Mouse (Mus musculus): ENCODE results near the gene Qsox2. TPM values are rescaled to one million over a fixed set of nuclear protein-coding genes. Genes with fewer than 3 reads are reported as not detected.
A peak's percentile ranks its signal among the peaks of the same experiment; 100 is the strongest.

Gene Qsox2
- polyA plus RNA-seq (2015; fragmentation: Nextera tagmentation; extraction: Ambion mirVana), result 23.8 and 25.1 TPM in 2 replicates

GRCm38 (mm10) chr2:26237290-26237782 lies at the start of gene Qsox2:
TSS of gene Qsox2 (minus strand) at chr2:26237525.
- Histone ChIP-seq H3K27me3 (replicated peaks; ENCODE audit: control insufficient read depth, insufficient read depth, low read length) (no peaks in the 10 kb centered on the region), H3K9ac (ENCODE audit: low read depth, low read length) (peak within 1 kb of the TSS; percentile 92), H3K4me1 (ENCODE audit: control insufficient read depth, insufficient read depth, low read length) (peaks cover 34% of the 10 kb centered on the region), H3K4me3 (ENCODE audit: low read length) (peak within 1 kb of the TSS; percentile 85), H3K9me3 (ENCODE audit: control insufficient read depth, low read length) (no peaks in the 10 kb centered on the region), H3K27ac (ENCODE audit: low read length) (peak within 1 kb of the TSS; percentile 84), H3K4me2 (ENCODE audit: low read depth, low read length) (peak within 1 kb of the TSS; percentile 85), H3K36me3 (ENCODE audit: control insufficient read depth, insufficient read depth, low read length) (no peaks in the 10 kb centered on the region)
- peak; percentile 79 for ATAC-seq
- 1% methylated on average over 36 of the region's 36 CpGs for WGBS

DNA sequence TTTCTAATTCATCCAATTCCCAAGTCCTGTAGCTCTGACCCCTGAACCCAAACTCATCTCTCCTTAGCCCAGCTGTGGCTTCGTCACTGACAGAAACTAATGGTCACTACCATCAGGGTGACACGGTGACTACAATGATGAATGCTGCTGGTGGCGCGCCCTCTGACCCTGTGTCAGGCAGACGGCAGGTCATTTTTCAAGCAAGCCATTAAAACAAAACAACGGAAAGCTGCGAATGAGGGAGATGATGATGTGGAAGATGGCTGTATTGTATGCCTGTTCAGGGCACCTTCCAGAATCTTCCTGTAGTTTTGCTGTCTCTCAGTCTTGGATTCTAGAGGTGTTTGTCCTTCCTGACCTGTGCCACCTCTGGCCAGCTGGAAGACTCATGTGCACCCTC lies 49.1 kb upstream of the Qsox2 start:
- no peak overlapping the region for H3K4me2 ChIP-seq (ENCODE audit: low read depth, low read length)
- H3K36me3 ChIP-seq (ENCODE audit: control insufficient read depth, insufficient read depth, low read length), result no peaks in the 10 kb centered on the region
- no peak for ATAC-seq
- no peaks in the 10 kb centered on the region for H3K27me3 ChIP-seq (replicated peaks; ENCODE audit: control insufficient read depth, insufficient read depth, low read length)
- no peak overlapping the region for H3K27ac ChIP-seq (ENCODE audit: low read length)
- H3K4me3 ChIP-seq (ENCODE audit: low read length), result no peak overlapping the region
- H3K9me3 ChIP-seq (ENCODE audit: control insufficient read depth, low read length), result no peaks in the 10 kb centered on the region
- 48% methylated on average over 7 of the region's 7 CpGs for WGBS
- no peaks in the 10 kb centered on the region for H3K4me1 ChIP-seq (ENCODE audit: control insufficient read depth, insufficient read depth, low read length)
- no peak overlapping the region for H3K9ac ChIP-seq (ENCODE audit: low read depth, low read length)

GRCm38 (mm10) chr2:26285804-26286203 lies 48.5 kb upstream of the Qsox2 start:
- WGBS, result 66% methylated on average over 7 of the region's 7 CpGs
- H3K36me3 ChIP-seq (ENCODE audit: control insufficient read depth, insufficient read depth, low read length), result no peaks in the 10 kb centered on the region
- H3K4me2 ChIP-seq (ENCODE audit: low read depth, low read length), result no peak overlapping the region
- ATAC-seq, result no peak; the same call in 1 of the 2 replicates
- H3K9me3 ChIP-seq (ENCODE audit: control insufficient read depth, low read length), result no peaks in the 10 kb centered on the region
- H3K4me1 ChIP-seq (ENCODE audit: control insufficient read depth, insufficient read depth, low read length), result no peaks in the 10 kb centered on the region
- no peaks in the 10 kb centered on the region for H3K27me3 ChIP-seq (replicated peaks; ENCODE audit: control insufficient read depth, insufficient read depth, low read length)
- no peak overlapping the region for H3K9ac ChIP-seq (ENCODE audit: low read depth, low read length)
- no peak overlapping the region for H3K27ac ChIP-seq (ENCODE audit: low read length)
- no peak overlapping the region for H3K4me3 ChIP-seq (ENCODE audit: low read length)

- H3K36me3 ChIP-seq (ENCODE audit: control insufficient read depth, insufficient read depth, low read length), result no peaks in the 10 kb centered on the region
- no peaks in the 10 kb centered on the region for H3K9me3 ChIP-seq (ENCODE audit: control insufficient read depth, low read length)
- H3K27me3 ChIP-seq (replicated peaks; ENCODE audit: control insufficient read depth, insufficient read depth, low read length), result no peaks in the 10 kb centered on the region
- H3K9ac ChIP-seq (ENCODE audit: low read depth, low read length), result no peak overlapping the region
- H3K4me3 ChIP-seq (ENCODE audit: low read length), result no peak overlapping the region
- WGBS, result 77% methylated on average over 11 of the region's 11 CpGs
- ATAC-seq, result no peak
- H3K4me2 ChIP-seq (ENCODE audit: low read depth, low read length), result no peak overlapping the region
- H3K27ac ChIP-seq (ENCODE audit: low read length), result no peak overlapping the region
- H3K4me1 ChIP-seq (ENCODE audit: control insufficient read depth, insufficient read depth, low read length), result no peaks in the 10 kb centered on the region
These were observed 43.3 kb upstream of the Qsox2 start for GRCm38 (mm10) chr2:26280594-26280993.

DNA sequence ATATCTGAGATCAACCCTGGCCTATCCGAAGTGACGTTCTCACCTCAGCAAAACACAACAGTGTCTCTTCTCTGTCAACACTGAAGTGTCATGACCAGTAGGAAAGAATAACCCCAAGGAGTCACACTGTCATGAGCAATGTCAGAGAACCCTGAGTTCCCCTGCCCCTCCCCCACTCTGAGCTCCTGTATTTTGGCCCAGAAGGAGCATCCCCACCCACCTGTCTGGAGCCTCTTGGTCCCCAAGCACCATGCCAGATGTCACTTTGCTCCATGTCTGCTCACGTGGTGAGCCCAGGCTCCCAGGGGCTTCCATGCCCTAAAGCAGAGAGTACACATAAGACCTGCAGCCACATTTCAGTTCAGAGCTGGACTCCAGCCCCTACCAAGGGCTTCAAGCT lies 42.4 kb upstream of the Qsox2 start:
- H3K9me3 ChIP-seq (ENCODE audit: control insufficient read depth, low read length), result no peaks in the 10 kb centered on the region
- H3K36me3 ChIP-seq (ENCODE audit: control insufficient read depth, insufficient read depth, low read length), result no peaks in the 10 kb centered on the region
- no peak overlapping the region for H3K27ac ChIP-seq (ENCODE audit: low read length)
- ATAC-seq, result no peak
- WGBS, result 81% methylated on average over 3 of the region's 3 CpGs
- no peak overlapping the region for H3K4me2 ChIP-seq (ENCODE audit: low read depth, low read length)
- H3K4me1 ChIP-seq (ENCODE audit: control insufficient read depth, insufficient read depth, low read length), result no peaks in the 10 kb centered on the region
- H3K9ac ChIP-seq (ENCODE audit: low read depth, low read length), result no peak overlapping the region
- no peak overlapping the region for H3K4me3 ChIP-seq (ENCODE audit: low read length)
- no peaks in the 10 kb centered on the region for H3K27me3 ChIP-seq (replicated peaks; ENCODE audit: control insufficient read depth, insufficient read depth, low read length)

- Histone ChIP-seq H3K36me3 (ENCODE audit: control insufficient read depth, insufficient read depth, low read length) (no peaks in the 10 kb centered on the region), H3K27ac (ENCODE audit: low read length) (no peak overlapping the region), H3K9ac (ENCODE audit: low read depth, low read length) (no peak overlapping the region), H3K4me1 (ENCODE audit: control insufficient read depth, insufficient read depth, low read length) (no peaks in the 10 kb centered on the region), H3K4me2 (ENCODE audit: low read depth, low read length) (no peak overlapping the region), H3K9me3 (ENCODE audit: control insufficient read depth, low read length) (no peaks in the 10 kb centered on the region), H3K27me3 (replicated peaks; ENCODE audit: control insufficient read depth, insufficient read depth, low read length) (no peaks in the 10 kb centered on the region), H3K4me3 (ENCODE audit: low read length) (no peak overlapping the region)
- peak; percentile 66; the same call in 1 of the 2 replicates for ATAC-seq
- 24% methylated on average over 7 of the region's 7 CpGs for WGBS
These were observed 36.3 kb upstream of the Qsox2 start for GRCm38 (mm10) chr2:26273611-26274010.

DNA sequence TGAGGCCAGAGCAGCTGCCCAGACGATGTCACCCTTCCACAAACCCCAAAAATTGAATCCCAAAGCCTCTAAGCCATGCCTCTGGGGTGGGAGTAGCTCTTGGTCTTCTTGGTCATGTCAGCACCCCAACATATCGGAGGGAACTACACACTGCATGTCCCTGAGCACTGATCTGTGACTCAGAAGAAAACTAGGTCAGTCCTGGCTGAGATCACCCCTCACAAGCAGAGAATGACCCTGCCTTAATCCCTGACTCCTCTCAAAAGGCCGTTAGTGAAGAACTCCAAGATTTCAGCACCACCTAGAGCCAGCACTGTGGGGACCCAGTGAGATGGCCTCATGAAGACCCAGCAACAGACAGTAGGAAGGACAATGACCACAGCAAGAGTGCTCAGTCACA lies 30.9 kb upstream of the Qsox2 start:
- no peaks in the 10 kb centered on the region for H3K27me3 ChIP-seq (replicated peaks; ENCODE audit: control insufficient read depth, insufficient read depth, low read length)
- WGBS, result 67% methylated on average over 3 of the region's 3 CpGs
- no peaks in the 10 kb centered on the region for H3K9me3 ChIP-seq (ENCODE audit: control insufficient read depth, low read length)
- no peak overlapping the region for H3K9ac ChIP-seq (ENCODE audit: low read depth, low read length)
- H3K36me3 ChIP-seq (ENCODE audit: control insufficient read depth, insufficient read depth, low read length), result no peaks in the 10 kb centered on the region
- ATAC-seq, result no peak
- no peak overlapping the region for H3K4me2 ChIP-seq (ENCODE audit: low read depth, low read length)
- H3K4me1 ChIP-seq (ENCODE audit: control insufficient read depth, insufficient read depth, low read length), result peaks cover 14% of the 10 kb centered on the region
- no peak overlapping the region for H3K27ac ChIP-seq (ENCODE audit: low read length)
- no peak overlapping the region for H3K4me3 ChIP-seq (ENCODE audit: low read length)

- WGBS, result 62% methylated on average over 10 of the region's 10 CpGs
- H3K9ac ChIP-seq (ENCODE audit: low read depth, low read length), result peak overlapping the region; percentile 3; the same call in 1 of the 2 replicates
- no peaks in the 10 kb centered on the region for H3K9me3 ChIP-seq (ENCODE audit: control insufficient read depth, low read length)
- peak; percentile 70 for ATAC-seq
- H3K27me3 ChIP-seq (replicated peaks; ENCODE audit: control insufficient read depth, insufficient read depth, low read length), result no peaks in the 10 kb centered on the region
- no peaks in the 10 kb centered on the region for H3K36me3 ChIP-seq (ENCODE audit: control insufficient read depth, insufficient read depth, low read length)
- H3K27ac ChIP-seq (ENCODE audit: low read length), result peak overlapping the region; percentile 73
- no peak overlapping the region for H3K4me3 ChIP-seq (ENCODE audit: low read length)
- peaks cover 14% of the 10 kb centered on the region for H3K4me1 ChIP-seq (ENCODE audit: control insufficient read depth, insufficient read depth, low read length)
- no peak overlapping the region; the same call in 1 of the 2 replicates for H3K4me2 ChIP-seq (ENCODE audit: low read depth, low read length)
These were observed 28.9 kb upstream of the Qsox2 start for GRCm38 (mm10) chr2:26266066-26266742.

GRCm38 (mm10) chr2:26265095-26265494 lies 27.8 kb upstream of the Qsox2 start:
- Histone ChIP-seq H3K4me2 (ENCODE audit: low read depth, low read length) (no peak overlapping the region), H3K27ac (ENCODE audit: low read length) (peak overlapping the region; percentile 65), H3K4me1 (ENCODE audit: control insufficient read depth, insufficient read depth, low read length) (peaks cover 14% of the 10 kb centered on the region), H3K36me3 (ENCODE audit: control insufficient read depth, insufficient read depth, low read length) (no peaks in the 10 kb centered on the region), H3K9ac (ENCODE audit: low read depth, low read length) (no peak overlapping the region), H3K27me3 (replicated peaks; ENCODE audit: control insufficient read depth, insufficient read depth, low read length) (no peaks in the 10 kb centered on the region), H3K9me3 (ENCODE audit: control insufficient read depth, low read length) (no peaks in the 10 kb centered on the region), H3K4me3 (ENCODE audit: low read length) (no peak overlapping the region)
- ATAC-seq, result peak; percentile 17; the same call in 1 of the 2 replicates
- WGBS, result 62% methylated on average over 2 of the region's 2 CpGs

Data from intestine, embryonic 16.5 days (tissue).